Mouse (Mus musculus): ENCODE data around the gene Olfr106-ps. TPM values are rescaled to one million over a fixed set of nuclear protein-coding genes. Genes with fewer than 3 reads are reported as not detected.

Olfr106-ps gene
- polyA plus RNA-seq (2017; shearing (Covaris generic)), result not detected

DNA sequence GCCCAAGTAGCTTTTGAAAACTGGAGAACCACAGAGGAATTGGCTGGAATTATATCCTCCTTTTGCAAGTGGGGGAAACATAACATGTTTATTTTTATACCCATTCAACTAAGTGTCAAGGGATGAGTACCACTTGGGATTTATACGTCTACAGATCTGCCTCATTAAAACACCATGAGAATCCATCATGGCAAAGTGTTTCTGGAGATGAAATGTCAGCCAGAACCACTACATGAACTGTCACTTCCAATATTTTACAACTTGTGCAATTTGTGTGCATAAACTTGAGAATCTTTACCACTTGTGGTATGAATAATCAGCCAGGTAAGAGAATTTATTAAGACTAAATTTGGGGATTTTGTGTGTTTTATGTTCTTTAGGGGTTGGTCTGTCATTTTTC lies at the start of gene Olfr106-ps:
TSS of gene Olfr106-ps (plus strand) at position 301 of the 400 bp plus-strand sequence.

DNA sequence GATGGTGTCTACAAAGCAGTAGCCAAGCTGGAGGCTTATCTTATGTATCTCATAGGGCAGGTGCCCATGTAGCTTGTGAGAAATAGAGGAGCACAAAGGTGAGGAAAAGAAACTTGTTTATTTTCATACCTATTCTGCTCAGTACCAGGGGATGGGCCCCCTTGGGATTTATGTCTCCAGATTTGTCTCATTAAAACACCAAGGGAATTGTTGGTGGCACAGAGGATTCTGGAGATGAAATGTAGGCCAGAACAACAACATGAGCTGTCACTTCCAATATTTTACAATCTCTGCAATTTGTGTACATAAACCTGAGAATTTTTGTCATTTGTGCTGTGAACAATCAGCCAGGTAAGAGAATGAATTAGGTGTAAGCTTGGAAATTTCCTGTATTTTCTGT lies 30.9 kb upstream of the Olfr106-ps start, which contains the start of gene Olfr104-ps:
TSS of gene Olfr104-ps (plus strand) at position 301 of the 400 bp plus-strand sequence.

DNA sequence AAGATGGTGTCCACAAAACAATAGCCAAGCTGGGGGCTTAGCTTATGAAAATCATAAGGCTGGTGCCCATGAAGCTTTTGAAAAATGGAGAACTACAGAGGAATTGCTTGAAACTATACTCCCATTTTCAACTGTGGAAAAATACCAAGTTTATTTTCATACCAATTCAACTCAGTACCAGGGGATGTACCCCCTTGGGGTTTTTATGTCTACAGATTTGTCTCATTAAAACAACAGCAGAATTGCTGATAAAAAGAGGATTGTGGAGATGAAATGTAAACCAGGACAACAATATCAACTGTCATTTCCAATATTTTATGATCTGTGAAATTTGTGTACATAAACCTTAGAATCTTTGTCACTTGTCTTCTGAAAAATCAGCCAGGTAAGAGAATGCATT lies 11.5 kb upstream of the Olfr106-ps start, which contains the start of gene Olfr105-ps:
TSS of gene Olfr105-ps (plus strand) at position 301 of the 400 bp plus-strand sequence.

DNA sequence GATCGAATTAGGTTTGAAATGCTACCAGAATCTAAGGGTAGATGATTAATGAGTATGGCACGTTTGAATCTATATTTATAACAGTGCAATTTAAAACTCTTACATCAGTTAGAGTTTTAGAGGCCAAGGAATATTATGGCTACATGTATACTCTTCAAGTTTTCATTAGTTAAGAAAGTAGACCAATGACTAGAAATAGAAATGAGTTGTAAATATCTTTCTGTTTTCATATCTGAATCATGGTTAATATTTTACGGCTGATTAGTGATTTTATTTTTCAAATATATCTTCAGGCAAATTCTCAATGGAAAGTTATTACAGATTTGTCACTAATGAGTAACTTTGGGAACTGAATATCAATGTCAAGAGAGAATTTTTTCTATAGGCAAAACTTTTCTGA lies 8.7 kb downstream of the Olfr106-ps start, which contains the start of gene Olfr107:
TSS of gene Olfr107 (plus strand) at position 301 of the 400 bp plus-strand sequence.

DNA sequence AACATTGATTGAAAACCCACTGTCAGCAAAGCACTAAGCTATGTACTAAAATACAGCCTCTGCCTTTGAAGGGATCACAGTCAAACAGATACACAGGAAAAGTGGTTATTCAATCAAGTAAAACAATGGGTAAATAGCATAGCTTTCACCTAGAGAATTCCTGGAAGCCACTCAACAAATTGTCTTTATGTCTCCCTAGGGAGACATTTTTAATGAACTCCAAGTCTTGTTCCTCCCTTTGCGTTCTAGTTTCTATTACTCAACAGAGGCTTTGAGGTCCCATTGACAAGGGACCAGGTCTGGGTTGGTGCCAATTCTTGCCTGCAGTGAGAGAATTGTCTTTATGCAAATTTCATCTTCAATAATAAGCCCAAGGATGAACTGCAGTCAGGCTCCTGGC lies 55.0 kb downstream of the Olfr106-ps start, which contains the start of gene Olfr108:
TSS of gene Olfr108 (plus strand) at position 301 of the 400 bp plus-strand sequence.

Other genes with a start within 250 kb of the Olfr106-ps start
- gene Olfr93, start 228.9 kb upstream of the Olfr106-ps start, polyA plus RNA-seq (2017; shearing (Covaris generic)), result not detected
- gene Ubd, start 196.5 kb upstream of the Olfr106-ps start, polyA plus RNA-seq (2017; shearing (Covaris generic)), result 0.30 TPM
- not detected for gene Olfr94, start 189.4 kb upstream of the Olfr106-ps start, polyA plus RNA-seq (2017; shearing (Covaris generic))
- gene Olfr95, start 177.3 kb upstream of the Olfr106-ps start, polyA plus RNA-seq (2017; shearing (Covaris generic)), result not detected
- gene Olfr96, start 170.2 kb upstream of the Olfr106-ps start, polyA plus RNA-seq (2017; shearing (Covaris generic)), result not detected
- not detected for gene Olfr97, start 153.1 kb upstream of the Olfr106-ps start, polyA plus RNA-seq (2017; shearing (Covaris generic))
- not detected for gene Olfr98, start 126.6 kb upstream of the Olfr106-ps start, polyA plus RNA-seq (2017; shearing (Covaris generic))
- gene H2-M3, start 120.2 kb upstream of the Olfr106-ps start, polyA plus RNA-seq (2017; shearing (Covaris generic)), result 132 TPM
- 3.7 TPM for gene Olfr99, start 106.9 kb upstream of the Olfr106-ps start, polyA plus RNA-seq (2017; shearing (Covaris generic))
- not detected for gene Olfr101, start 86.1 kb upstream of the Olfr106-ps start, polyA plus RNA-seq (2017; shearing (Covaris generic))
- gene Olfr102, start 73.3 kb upstream of the Olfr106-ps start, polyA plus RNA-seq (2017; shearing (Covaris generic)), result not detected
- gene Olfr103, start 50.7 kb upstream of the Olfr106-ps start, polyA plus RNA-seq (2017; shearing (Covaris generic)), result not detected
- gene Olfr104-ps, start 30.8 kb upstream of the Olfr106-ps start, polyA plus RNA-seq (2017; shearing (Covaris generic)), result not detected
- 0.07 TPM for gene Olfr105-ps, start 11.4 kb upstream of the Olfr106-ps start, polyA plus RNA-seq (2017; shearing (Covaris generic))
- gene Olfr107, start 8.8 kb downstream of the Olfr106-ps start, polyA plus RNA-seq (2017; shearing (Covaris generic)), result not detected
- not detected for gene Olfr108, start 55.1 kb downstream of the Olfr106-ps start, polyA plus RNA-seq (2017; shearing (Covaris generic))
- not detected for gene Olfr109, start 68.5 kb downstream of the Olfr106-ps start, polyA plus RNA-seq (2017; shearing (Covaris generic))
- 0.27 TPM for gene H2-M2, start 93.2 kb downstream of the Olfr106-ps start, polyA plus RNA-seq (2017; shearing (Covaris generic))
- gene Olfr110, start 102.1 kb downstream of the Olfr106-ps start, polyA plus RNA-seq (2017; shearing (Covaris generic)), result not detected
- not detected for gene Olfr111, start 117.6 kb downstream of the Olfr106-ps start, polyA plus RNA-seq (2017; shearing (Covaris generic))
- gene Olfr112, start 179.1 kb downstream of the Olfr106-ps start, polyA plus RNA-seq (2017; shearing (Covaris generic)), result not detected
- gene Olfr113, start 187.3 kb downstream of the Olfr106-ps start, polyA plus RNA-seq (2017; shearing (Covaris generic)), result not detected
- not detected for gene Olfr114, start 202.3 kb downstream of the Olfr106-ps start, polyA plus RNA-seq (2017; shearing (Covaris generic))
- gene Olfr115, start 236.7 kb downstream of the Olfr106-ps start, polyA plus RNA-seq (2017; shearing (Covaris generic)), result not detected
- gene Olfr116, start 236.8 kb downstream of the Olfr106-ps start, polyA plus RNA-seq (2017; shearing (Covaris generic)), result not detected